Mouse (Mus musculus) Patski (cell line): ENCODE measurements around the gene Msantd1. TPM values are rescaled to one million over a fixed set of nuclear protein-coding genes. Genes with fewer than 3 reads are reported as not detected.

Source experiments
- ATAC-seq: fragments of 100-300 bp; one replicate; pipeline ENCODE4 v1.8.0; 2021
- CTCF ChIA-PET: fragments of 350-600 bp; sonication (Branson Sonifier 250); formaldehyde crosslinking; loops from one replicate; lab custom pipeline; 2022; ENCODE audit warnings: inconsistent platforms; lab: Charles Lee
- POLR2A ChIA-PET: fragments of 350-600 bp; sonication (Branson Sonifier 250); formaldehyde crosslinking; loops from one replicate; lab custom pipeline; 2022; ENCODE audit warnings: antibody characterized with exemption, inconsistent platforms; lab: Charles Lee
- DNase-seq: peaks from one replicate; pipeline ENCODE4 v3.0.0-alpha.2; 2011; ENCODE audit warnings: low read depth, low spot score
- H3K27me3 ChIP-seq: fragments of 371-371 bp; one replicate; pipeline ENCODE4 v1.5.1; 2021
- CTCF ChIP-seq: fragments of 100-300 bp; IDR thresholded peaks from one replicate; pipeline ENCODE4 v1.5.1; 2021
- in situ Hi-C: fragments of 300-500 bp; cut with MboI; formaldehyde crosslinking; loops from 3 replicates; pipeline ENCODE4 v1.11.1; 2018; ENCODE audit warnings: low pct_unique_long_range_greater_than_20kb, mixed read lengths
- polyA plus RNA-seq: library from polyadenylated mRNA; unstranded; gene quantifications from one replicate; pipeline ENCODE4 v1.2.3, GENCODE M21; 2021

Gene Msantd1
- polyA plus RNA-seq, 1 experiment from 2014 or later: 1.8 TPM

GRCm38 (mm10) chr5:34948861-34949760, 41.3 kb downstream of the Msantd1 start, which contains the start of gene Rgs12:
Rgs12 (plus strand) TSS chr5:34949445.
- ChIA-PET POLR2A (interaction anchor here (0.5 to 0.6 kb wide), 2 partner anchors 109 to 734 kb away, joined by 3 read pairs; no protein-coding TSS in a partner anchor), CTCF (interaction anchor here (0.8 to 1.4 kb wide), 4 partner anchors 14 to 83 kb away, joined by 3 read pairs; no protein-coding TSS in a partner anchor)
- H3K27me3 ChIP-seq: no peaks in the 10 kb centered on the region
- in situ Hi-C loops: no loop called here
- DNase-seq (peak; percentile 20), ATAC-seq (peak; percentile 94)
- no peak for TF ChIP-seq CTCF

GRCm38 (mm10) chr5:34949769-34950211, 42.0 kb downstream of the Msantd1 start:
- peak; percentile 22 for ATAC-seq
- in situ Hi-C loops: no loop called here
- ChIA-PET CTCF (interaction anchor here (1.0 to 1.4 kb wide), 3 partner anchors 21 to 82 kb away, joined by 3 read pairs; no protein-coding TSS in a partner anchor), POLR2A (no interaction called here)
- no peak for DNase-seq
- TF ChIP-seq CTCF: no peak
- no peaks in the 10 kb centered on the region for H3K27me3 ChIP-seq

GRCm38 (mm10) chr5:34950486-34951160, 42.8 kb downstream of the Msantd1 start:
- POLR2A ChIA-PET: no interaction called here
- ATAC-seq: no peak
- DNase-seq: no peak
- no peak for TF ChIP-seq CTCF
- CTCF ChIA-PET: interaction anchor here (1.0 to 1.3 kb wide), 2 partner anchors 20 to 34 kb away, joined by 3 read pairs; no protein-coding TSS in a partner anchor
- H3K27me3 ChIP-seq: no peaks in the 10 kb centered on the region
- in situ Hi-C loops: no loop called here

- CTCF ChIA-PET: no interaction called here
- DNase-seq (no peak), ATAC-seq (no peak)
- POLR2A ChIA-PET: no interaction called here
- in situ Hi-C loops: no loop called here
- no peaks in the 10 kb centered on the region for H3K27me3 ChIP-seq
- no peak for TF ChIP-seq CTCF
These were observed 43.5 kb downstream of the Msantd1 start for GRCm38 (mm10) chr5:34951161-34951834.

GRCm38 (mm10) chr5:34954508-34954907, 46.7 kb downstream of the Msantd1 start:
- in situ Hi-C loops: no loop called here
- CTCF ChIA-PET: interaction anchor here (0.7 to 0.9 kb wide), 2 partner anchors 16 to 21 kb away, joined by 3 read pairs; no protein-coding TSS in a partner anchor
- DNase-seq (no peak), ATAC-seq (no peak)
- H3K27me3 ChIP-seq: no peaks in the 10 kb centered on the region
- POLR2A ChIA-PET: interaction anchor here (1.1 kb wide), 1 partner anchor 11 kb away, joined by 3 read pairs; no protein-coding TSS in a partner anchor
- TF ChIP-seq CTCF: no peak

GRCm38 (mm10) chr5:34955630-34956029, 47.8 kb downstream of the Msantd1 start:
- ChIA-PET POLR2A (interaction anchor here (1.1 kb wide), 1 partner anchor 12 kb away, joined by 3 read pairs; no protein-coding TSS in a partner anchor), CTCF (interaction anchor here (1.0 kb wide), 1 partner anchor 10 kb away, joined by 3 read pairs; no protein-coding TSS in a partner anchor)
- no peak for ATAC-seq
- no peak for TF ChIP-seq CTCF
- H3K27me3 ChIP-seq: no peaks in the 10 kb centered on the region
- in situ Hi-C loops: no loop called here
- DNase-seq: no peak

GRCm38 (mm10) chr5:34956151-34956550, 48.3 kb downstream of the Msantd1 start:
- POLR2A ChIA-PET: no interaction called here
- in situ Hi-C loops: no loop called here
- CTCF ChIA-PET: interaction anchor here (1.0 to 2.4 kb wide), 2 partner anchors 11 to 41 kb away, joined by 3 to 6 read pairs; no protein-coding TSS in a partner anchor
- no peak for ATAC-seq
- no peak for DNase-seq
- H3K27me3 ChIP-seq: no peaks in the 10 kb centered on the region
- no peak for TF ChIP-seq CTCF

GRCm38 (mm10) chr5:34957015-34957414, 49.2 kb downstream of the Msantd1 start:
- DNase-seq (no peak), ATAC-seq (no peak)
- POLR2A ChIA-PET: no interaction called here
- H3K27me3 ChIP-seq: no peaks in the 10 kb centered on the region
- in situ Hi-C loops: no loop called here
- CTCF ChIA-PET: interaction anchor here (2.4 kb wide), 1 partner anchor 42 kb away, joined by 6 read pairs; no protein-coding TSS in a partner anchor
- TF ChIP-seq CTCF: no peak

GRCm38 (mm10) chr5:34960021-34960420, 52.2 kb downstream of the Msantd1 start:
- in situ Hi-C loops: no loop called here
- DNase-seq: no peak
- POLR2A ChIA-PET: no interaction called here
- TF ChIP-seq CTCF: no peak
- CTCF ChIA-PET: no interaction called here
- H3K27me3 ChIP-seq: no peaks in the 10 kb centered on the region
- no peak for ATAC-seq
